Mouse (Mus musculus) stomach, embryonic 16.5 days (tissue): ENCODE measurements at regions not wholly inside any gene's neighbourhood (a gene's known extent, or its start where the extent isn't known, plus 50 kb on each side); places are given as distances from the start of the nearest gene placed in this dataset.

Experiments
- ATAC-seq: fragments of 200-750 bp; cut with Nextera tagmentation; 2 replicates; pipeline ENCODE4 v1.8.0; 2017; ENCODE audit warnings: moderate number of reproducible peaks, moderate TSS enrichment; ENCODE audit not compliant: insufficient read depth, low FRiP score
- H3K27ac ChIP-seq: fragments of 300-500 bp; sonication (generic); 2 replicates; pipeline ENCODE4 v1.5.1; 2014; ENCODE audit warnings: low read length
- H3K27me3 ChIP-seq: fragments of 300-500 bp; sonication (generic); 2 replicates; pipeline ENCODE4 v1.6.1; 2014; ENCODE audit warnings: low read length, control low read depth, mixed read lengths; ENCODE audit not compliant: control insufficient read depth, insufficient read depth
- H3K36me3 ChIP-seq: fragments of 300-500 bp; sonication (generic); 2 replicates; pipeline ENCODE4 v1.6.1; 2014; ENCODE audit warnings: low read length; ENCODE audit not compliant: control insufficient read depth, insufficient read depth
- H3K4me1 ChIP-seq: fragments of 300-500 bp; sonication (generic); 2 replicates; pipeline ENCODE4 v1.6.1; 2014; ENCODE audit warnings: low read length, control low read depth, mixed read lengths; ENCODE audit not compliant: control insufficient read depth, insufficient read depth
- H3K4me2 ChIP-seq: fragments of 300-500 bp; sonication (generic); 2 replicates; pipeline ENCODE4 v1.6.1; 2014; ENCODE audit warnings: low read depth, low read length, mixed read lengths
- H3K4me3 ChIP-seq: fragments of 300-500 bp; sonication (generic); replicated peaks from 2 replicates; pipeline ENCODE4 v1.5.1; 2014; ENCODE audit warnings: mild to moderate bottlenecking, low read length
- H3K9ac ChIP-seq: fragments of 300-500 bp; sonication (generic); 2 replicates; pipeline ENCODE4 v1.6.1; 2014; ENCODE audit warnings: low read length
- H3K9me3 ChIP-seq: fragments of 300-500 bp; sonication (generic); replicated peaks from 2 replicates; pipeline ENCODE4 v1.6.1; 2016; ENCODE audit warnings: low read length, control low read depth; ENCODE audit not compliant: control insufficient read depth
- WGBS: fragments of 180-500 bp; shearing (Covaris S2); extraction: QIAGEN DNeasy Blood & Tissue Kit; methylation state at CpG from one replicate; pipeline ENCODE4 v1.1.7; 2014; 5-methylcytosine and 5-hydroxymethylcytosine counted together

- no peak for ATAC-seq
- H3K9ac ChIP-seq: no peak overlapping the region
- no peaks in the 10 kb centered on the region for H3K4me1 ChIP-seq
- 84% methylated on average over 8 of the region's 8 CpGs for WGBS
- H3K27ac ChIP-seq: no peak overlapping the region
- H3K9me3 ChIP-seq: no peaks in the 10 kb centered on the region
- no peaks in the 10 kb centered on the region for H3K27me3 ChIP-seq
- no peaks in the 10 kb centered on the region for H3K36me3 ChIP-seq
- no peak overlapping the region for H3K4me3 ChIP-seq
- no peak overlapping the region for H3K4me2 ChIP-seq
Measured at GRCm38 (mm10) chr3:52444420-52445119, 176.4 kb downstream of the Foxo1 start.

- H3K9ac ChIP-seq: no peak overlapping the region
- H3K27ac ChIP-seq: no peak overlapping the region
- no peaks in the 10 kb centered on the region for H3K9me3 ChIP-seq
- no peak overlapping the region for H3K4me2 ChIP-seq
- H3K36me3 ChIP-seq: no peaks in the 10 kb centered on the region
- no peak overlapping the region for H3K4me3 ChIP-seq
- WGBS: 52% methylated on average over 3 of the region's 3 CpGs
- peak; percentile 50; the same call in 1 of the 2 replicates for ATAC-seq
- H3K27me3 ChIP-seq: no peaks in the 10 kb centered on the region
- no peaks in the 10 kb centered on the region for H3K4me1 ChIP-seq
Measured at GRCm38 (mm10) chr3:52443856-52444255, 175.7 kb downstream of the Foxo1 start.

DNA sequence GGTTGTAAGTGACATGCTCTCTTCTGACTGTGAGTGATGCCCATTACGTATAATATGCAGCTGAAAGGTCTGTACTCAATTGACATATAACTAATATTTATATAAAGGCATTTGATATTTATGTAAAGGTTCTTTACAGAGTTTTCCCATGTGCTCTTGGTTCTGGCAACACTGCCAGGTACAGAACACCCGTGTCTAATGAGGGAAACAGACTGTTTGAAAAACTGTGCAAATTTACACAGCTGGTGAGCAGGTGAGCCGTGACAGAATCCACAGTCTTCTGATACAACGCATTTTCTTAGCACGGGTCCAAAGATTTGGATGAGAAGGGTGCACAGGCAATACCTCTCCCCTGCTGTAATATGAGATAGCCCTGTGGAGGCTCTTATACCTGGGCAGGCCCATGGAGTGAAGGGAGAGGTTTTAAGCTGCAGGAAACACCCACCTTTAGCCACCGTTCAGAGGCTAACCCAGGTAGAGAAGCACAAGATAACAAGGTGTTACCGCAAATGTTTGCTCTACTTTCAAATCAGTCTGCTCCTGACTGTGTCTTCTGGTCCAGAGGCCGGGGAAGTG, 161.0 kb downstream of the Foxo1 start:
- Histone ChIP-seq H3K27me3 (no peaks in the 10 kb centered on the region), H3K4me1 (no peaks in the 10 kb centered on the region), H3K4me2 (no peak overlapping the region), H3K4me3 (no peak overlapping the region), H3K9me3 (no peaks in the 10 kb centered on the region), H3K36me3 (no peaks in the 10 kb centered on the region), H3K9ac (no peak overlapping the region), H3K27ac (no peak overlapping the region)
- 40% methylated on average over 8 of the region's 8 CpGs for WGBS
- peak; percentile 60; the same call in 1 of the 2 replicates for ATAC-seq

DNA sequence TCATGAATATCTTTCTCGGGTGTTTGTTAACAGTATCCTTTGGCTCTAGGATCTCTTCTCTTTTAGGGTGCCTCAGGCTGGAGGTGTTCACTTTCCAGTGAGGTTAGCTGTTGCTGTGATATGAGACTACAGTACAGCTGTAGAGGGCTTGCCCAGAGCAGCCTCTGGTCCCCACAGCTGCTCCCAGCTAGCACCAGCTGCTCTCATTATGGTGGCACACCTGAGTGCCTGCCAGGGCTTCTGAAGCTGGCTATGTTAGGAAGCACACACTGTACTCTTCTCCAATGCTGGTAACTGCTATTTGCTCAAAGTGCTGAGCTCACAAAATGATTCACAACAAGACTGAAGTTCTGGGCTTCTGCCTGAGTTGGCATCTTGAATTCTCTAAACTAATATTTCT, 154.7 kb downstream of the Foxo1 start:
- H3K4me2 ChIP-seq: no peak overlapping the region
- no peak overlapping the region for H3K9ac ChIP-seq
- no peak overlapping the region for H3K27ac ChIP-seq
- 81% methylated on average over 1 of the region's 1 CpGs for WGBS
- no peaks in the 10 kb centered on the region for H3K27me3 ChIP-seq
- H3K9me3 ChIP-seq: 0 out of 2 replicates have a peak, but pooled peaks cover 4% of the 10 kb centered on the region
- no peak overlapping the region for H3K4me3 ChIP-seq
- H3K36me3 ChIP-seq: no peaks in the 10 kb centered on the region
- no peaks in the 10 kb centered on the region for H3K4me1 ChIP-seq
- ATAC-seq: no peak

DNA sequence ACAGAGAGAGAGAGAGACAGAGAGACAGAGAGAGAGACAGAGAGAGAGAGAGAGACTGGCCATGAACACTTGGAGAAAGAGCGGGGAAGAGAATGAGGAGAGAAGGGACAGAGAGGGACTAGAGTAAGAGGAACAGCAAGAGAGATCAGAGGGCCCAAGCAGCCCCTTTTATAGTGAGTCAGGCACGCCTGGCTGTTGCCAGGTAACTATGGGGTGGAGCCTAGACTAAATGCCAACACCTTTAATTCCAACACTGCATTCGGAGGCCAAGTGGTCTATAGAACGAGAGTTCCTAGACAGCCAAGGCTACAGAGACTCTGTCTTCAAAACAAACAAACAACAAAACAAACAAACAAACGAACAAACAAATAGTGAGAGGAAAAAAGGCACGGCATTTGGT, 148.1 kb downstream of the Foxo1 start:
- Histone ChIP-seq H3K4me2 (no peak overlapping the region), H3K36me3 (no peaks in the 10 kb centered on the region), H3K4me1 (peaks cover 11% of the 10 kb centered on the region), H3K27ac (no peak overlapping the region), H3K9ac (no peak overlapping the region), H3K4me3 (no peak overlapping the region), H3K27me3 (no peaks in the 10 kb centered on the region), H3K9me3 (0 out of 2 replicates have a peak, but pooled peaks cover 4% of the 10 kb centered on the region)
- ATAC-seq: no peak
- WGBS: 51% methylated on average over 6 of the region's 6 CpGs

- Histone ChIP-seq H3K9ac (no peak overlapping the region), H3K9me3 (0 out of 2 replicates have a peak, but pooled peaks cover 4% of the 10 kb centered on the region), H3K27me3 (no peaks in the 10 kb centered on the region), H3K36me3 (no peaks in the 10 kb centered on the region), H3K4me3 (no peak overlapping the region), H3K27ac (no peak overlapping the region), H3K4me1 (peaks cover 11% of the 10 kb centered on the region), H3K4me2 (no peak overlapping the region)
- no peak for ATAC-seq
- 32% methylated on average over 6 of the region's 6 CpGs for WGBS
Measured at GRCm38 (mm10) chr3:52415361-52415760, 147.2 kb downstream of the Foxo1 start.

GRCm38 (mm10) chr3:52414017-52414416, 145.9 kb downstream of the Foxo1 start:
- Histone ChIP-seq H3K4me3 (no peak overlapping the region), H3K27me3 (no peaks in the 10 kb centered on the region), H3K36me3 (no peaks in the 10 kb centered on the region), H3K4me1 (peaks cover 11% of the 10 kb centered on the region), H3K9ac (no peak overlapping the region), H3K27ac (peak overlapping the region; percentile 67; the same call in 1 of the 2 replicates), H3K9me3 (no peaks in the 10 kb centered on the region), H3K4me2 (no peak overlapping the region)
- peak; percentile 61; the same call in 1 of the 2 replicates for ATAC-seq
- WGBS: 24% methylated on average over 6 of the region's 6 CpGs

DNA sequence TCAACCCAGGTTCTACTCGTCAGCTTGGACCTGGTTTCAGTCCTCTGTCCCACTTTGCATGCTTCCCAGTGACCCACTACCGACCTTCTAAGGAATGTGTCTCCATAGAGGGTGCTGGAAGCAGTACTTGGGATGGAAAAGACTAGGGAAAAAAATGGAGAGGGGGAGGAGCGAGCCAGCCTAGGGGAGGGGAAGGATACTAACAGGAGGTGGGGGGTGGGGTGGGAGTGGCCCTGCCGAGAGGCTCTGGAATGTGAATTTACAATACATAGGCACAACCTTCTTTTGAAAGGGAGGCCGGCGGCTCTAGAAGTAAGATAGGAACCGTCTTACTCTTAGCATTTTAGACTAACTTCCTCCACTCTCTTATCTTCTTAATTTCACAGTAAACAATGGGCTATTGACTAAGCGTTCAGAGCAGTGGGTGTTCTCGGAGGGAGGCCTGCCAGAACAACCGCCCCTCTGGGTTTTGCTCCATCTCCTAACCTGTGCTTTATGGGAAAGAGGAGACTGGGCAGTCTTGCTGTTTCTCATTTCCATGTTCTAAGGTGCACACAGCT, 145.1 kb downstream of the Foxo1 start:
- ATAC-seq: peak; percentile 76; the same call in 1 of the 2 replicates
- Histone ChIP-seq H3K9me3 (no peaks in the 10 kb centered on the region), H3K27me3 (no peaks in the 10 kb centered on the region), H3K9ac (no peak overlapping the region), H3K4me2 (peak overlapping the region; percentile 25), H3K27ac (peak overlapping the region; percentile 67), H3K4me1 (peaks cover 11% of the 10 kb centered on the region), H3K4me3 (no peak overlapping the region; the same call in 1 of the 2 replicates), H3K36me3 (no peaks in the 10 kb centered on the region)
- 21% methylated on average over 10 of the region's 10 CpGs for WGBS

- Histone ChIP-seq H3K9ac (no peak overlapping the region), H3K4me3 (no peak overlapping the region), H3K4me1 (peaks cover 11% of the 10 kb centered on the region), H3K36me3 (no peaks in the 10 kb centered on the region), H3K27me3 (no peaks in the 10 kb centered on the region), H3K27ac (no peak overlapping the region), H3K9me3 (no peaks in the 10 kb centered on the region), H3K4me2 (no peak overlapping the region)
- 83% methylated on average over 5 of the region's 5 CpGs for WGBS
- ATAC-seq: no peak
Measured at GRCm38 (mm10) chr3:52411356-52411755, 143.2 kb downstream of the Foxo1 start.
